Mouse (Mus musculus) 3134 (cell line): ENCODE results near the gene Foxj3.
"Not testable (repeated sequence)": the region's sequence is repeated elsewhere in the genome, so short reads cannot be mapped to it uniquely, and the experiment has no call there.

ENCODE experiments used
- DNase-seq: peaks from one replicate; pipeline ENCODE4 v3.0.0-alpha.2; 2011; ENCODE audit warnings: low spot score; ENCODE audit not compliant: insufficient read length; ENCODE audit errors: extremely low read depth

Foxj3 gene

DNA sequence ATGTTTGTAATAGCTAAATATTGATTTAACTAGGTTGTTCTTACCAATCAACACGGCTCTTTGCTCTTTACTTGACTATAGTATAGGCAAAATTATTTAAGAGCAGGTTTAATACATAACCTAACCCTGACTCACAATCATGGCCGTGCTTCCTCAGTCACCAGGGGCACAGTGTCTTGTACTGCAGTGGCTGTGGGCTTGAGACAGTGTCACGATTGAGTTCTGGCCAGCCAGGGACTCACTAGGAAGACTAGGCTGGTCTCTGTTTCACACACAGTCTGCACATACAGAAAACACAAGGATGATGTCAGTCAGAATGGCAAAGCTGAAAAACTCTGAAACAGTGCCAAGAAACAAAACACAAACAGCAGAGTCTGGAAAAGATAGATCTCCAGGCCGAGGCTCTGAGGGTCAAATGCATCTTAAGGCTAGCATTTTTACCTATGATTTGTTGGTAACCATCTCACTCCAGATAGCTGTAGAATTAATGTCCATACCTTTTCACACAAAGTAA is 29.6 kb downstream of the Foxj3 start:
- no peak for DNase-seq

DNA sequence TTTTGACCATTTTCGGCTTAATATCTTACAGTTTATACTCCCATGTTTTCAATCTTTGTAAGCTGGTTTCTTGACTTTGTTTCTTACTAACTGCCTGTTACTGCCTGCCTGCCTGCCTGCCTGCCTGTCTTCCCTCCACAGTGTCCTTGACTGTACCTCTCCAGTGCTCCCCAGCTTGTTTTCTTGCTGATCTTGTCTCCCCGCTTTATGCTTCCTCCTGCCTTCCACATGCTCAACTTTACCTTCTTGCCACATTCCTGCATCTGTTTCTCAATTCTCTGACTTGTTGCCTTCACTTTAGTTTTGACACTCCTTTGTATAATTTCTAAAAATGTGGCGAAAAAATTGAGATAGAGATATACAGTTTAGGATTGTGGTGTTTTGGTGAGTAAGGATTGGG is 35.9 kb downstream of the Foxj3 start:
- no peak for DNase-seq

DNA sequence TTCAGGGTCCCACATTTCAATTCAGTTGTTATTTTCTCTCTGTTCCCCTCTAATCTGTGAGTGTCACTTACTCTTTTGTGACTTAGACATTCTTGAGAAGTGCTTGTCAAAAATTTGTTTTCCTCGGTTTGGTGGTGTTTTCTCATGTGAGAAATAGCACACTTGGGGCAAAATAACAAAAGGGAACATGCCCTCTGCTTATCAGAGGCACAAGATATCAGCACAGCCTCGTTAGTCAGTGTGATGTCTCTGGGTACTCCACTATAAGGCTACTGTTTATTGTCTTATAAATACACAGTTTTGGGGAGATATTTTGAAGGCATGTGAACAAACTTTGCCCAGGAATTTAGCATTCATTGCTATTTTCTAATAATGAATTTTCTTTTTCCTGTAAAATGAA is 37.7 kb downstream of the Foxj3 start:
- DNase-seq = no peak

DNA sequence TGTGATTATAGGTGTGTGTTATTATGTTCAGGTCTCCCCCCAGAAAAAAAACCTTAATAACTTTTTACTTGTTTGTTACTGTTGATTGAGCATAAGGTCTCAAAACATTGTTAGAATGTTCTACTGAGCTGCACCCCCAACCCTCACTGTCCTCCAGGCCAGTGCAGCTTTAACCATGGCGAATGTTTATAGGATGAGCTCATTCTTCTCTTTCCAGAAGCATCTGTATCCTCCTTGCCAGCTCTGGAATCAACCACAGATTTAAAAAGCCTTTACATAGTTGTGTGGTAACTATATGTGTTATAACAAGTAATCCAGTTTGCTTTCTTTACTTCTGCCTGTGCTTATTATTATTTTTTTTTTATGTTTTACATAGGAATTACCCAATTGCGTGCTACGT is 38.7 kb downstream of the Foxj3 start:
- no peak for DNase-seq

DNA sequence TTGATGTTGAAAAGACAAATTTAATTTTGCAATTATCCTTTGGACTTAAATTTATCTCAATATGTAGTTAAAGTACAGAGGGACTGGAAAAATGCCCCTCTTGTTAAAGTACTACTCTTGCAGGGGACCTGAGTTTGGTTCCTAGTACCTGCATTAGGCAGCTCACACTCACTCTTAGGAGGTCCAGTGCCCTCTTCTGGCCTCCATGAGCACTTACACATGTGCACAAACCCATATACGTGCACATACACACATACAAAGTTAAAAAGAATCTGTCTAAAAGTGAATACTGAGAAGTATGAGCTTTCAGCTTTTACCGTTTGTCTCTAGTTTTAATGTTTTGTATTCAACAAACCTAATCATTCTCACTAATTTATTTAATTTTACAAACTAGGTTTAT is 51.2 kb downstream of the Foxj3 start:
- no peak for DNase-seq

DNA sequence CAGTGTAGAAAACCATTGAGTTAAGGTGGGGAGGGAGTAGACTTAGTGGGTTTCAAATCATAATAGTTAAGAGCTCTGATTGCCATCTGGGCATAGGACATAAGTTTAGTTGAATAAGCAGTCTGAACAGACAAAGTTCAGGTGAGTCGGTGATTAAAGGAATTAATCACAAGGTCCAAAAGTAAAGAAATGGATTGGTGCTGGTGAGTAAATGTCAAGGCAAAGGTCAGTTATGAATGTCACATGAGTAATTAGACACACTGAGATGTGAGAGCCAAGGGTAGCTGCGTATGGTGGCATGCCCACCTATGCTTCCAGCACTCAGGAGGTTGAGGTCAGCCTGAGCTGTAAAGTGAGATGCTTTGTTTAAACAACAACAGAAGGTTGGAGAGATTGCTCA is 52.6 kb downstream of the Foxj3 start:
- DNase-seq = no peak

DNA sequence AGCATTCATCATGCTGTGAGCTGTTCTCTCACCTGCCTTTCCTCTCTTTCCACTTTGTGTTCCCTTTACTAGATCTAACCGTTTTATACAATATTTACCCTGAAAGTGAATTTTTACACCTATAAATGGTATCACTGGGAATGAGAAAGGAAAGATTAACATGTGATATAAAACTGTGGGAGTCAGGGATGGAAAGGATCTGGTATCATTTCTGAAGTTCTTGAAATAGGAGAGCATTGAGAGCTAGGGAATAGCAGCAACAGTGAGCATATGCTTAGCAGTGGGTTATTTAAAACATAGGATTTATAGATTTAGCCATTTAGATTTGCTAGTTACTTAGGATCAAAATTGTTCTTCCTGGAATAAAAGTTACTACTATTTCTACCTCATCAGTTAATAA is 53.2 kb downstream of the Foxj3 start:
- no peak for DNase-seq

DNA sequence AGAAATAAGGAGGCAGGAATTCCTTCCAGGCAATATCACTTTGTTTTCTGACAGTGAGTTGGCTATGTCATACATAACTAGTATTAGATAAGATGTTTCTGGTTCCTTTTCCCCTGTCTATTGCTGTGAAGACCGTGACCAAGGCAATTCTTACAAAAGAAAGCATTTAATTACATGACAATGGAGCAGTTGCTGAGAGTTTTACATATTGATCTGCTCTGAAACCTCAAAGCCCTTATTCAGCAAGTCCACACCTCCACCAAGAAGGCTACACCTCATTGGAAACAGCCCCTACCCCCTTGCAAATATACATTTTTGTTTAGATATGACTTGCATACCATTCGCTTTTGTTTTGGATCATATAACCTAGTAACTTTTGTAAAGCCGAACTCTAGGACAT is 55.7 kb downstream of the Foxj3 start:
- DNase-seq = no peak

DNA sequence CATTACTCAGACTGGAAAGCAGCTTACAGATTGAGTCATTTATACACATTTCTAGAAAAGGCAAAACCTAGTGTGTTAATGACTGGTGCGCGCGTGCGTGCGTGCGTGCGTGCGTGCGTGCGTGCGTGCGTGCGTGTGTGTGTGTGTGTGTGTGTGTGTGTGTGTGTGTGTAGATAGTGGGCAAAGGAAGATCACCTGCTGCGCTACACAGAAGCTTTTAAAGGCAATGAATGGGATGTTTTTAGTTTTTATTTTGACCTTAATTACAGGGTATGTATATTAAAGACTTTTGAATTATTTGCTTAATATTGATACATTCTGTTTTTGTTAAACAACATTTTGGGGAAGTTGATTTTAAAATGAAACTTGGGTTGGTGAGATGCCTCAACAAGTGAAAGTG is 57.5 kb downstream of the Foxj3 start:
- DNase-seq = no peak

DNA sequence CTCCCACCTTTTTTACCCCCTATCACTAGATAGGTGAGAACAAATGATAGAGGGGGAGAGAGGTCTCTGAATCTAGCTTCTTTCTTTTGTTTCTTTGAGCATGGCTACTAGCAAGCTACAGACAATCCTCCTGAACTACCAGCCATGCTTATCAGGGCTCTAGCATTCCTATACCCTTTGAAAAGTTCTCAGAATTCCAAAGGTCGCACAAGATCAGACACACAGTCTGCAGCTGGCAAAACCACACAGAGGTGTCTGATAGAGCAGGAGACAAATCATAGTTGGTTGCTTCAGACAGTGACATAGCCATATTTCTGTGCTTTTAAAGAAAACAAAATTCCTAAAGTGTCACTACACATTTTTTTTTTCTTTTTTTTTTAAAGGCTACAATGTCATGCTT is 62.8 kb downstream of the Foxj3 start:
- no peak for DNase-seq

DNA sequence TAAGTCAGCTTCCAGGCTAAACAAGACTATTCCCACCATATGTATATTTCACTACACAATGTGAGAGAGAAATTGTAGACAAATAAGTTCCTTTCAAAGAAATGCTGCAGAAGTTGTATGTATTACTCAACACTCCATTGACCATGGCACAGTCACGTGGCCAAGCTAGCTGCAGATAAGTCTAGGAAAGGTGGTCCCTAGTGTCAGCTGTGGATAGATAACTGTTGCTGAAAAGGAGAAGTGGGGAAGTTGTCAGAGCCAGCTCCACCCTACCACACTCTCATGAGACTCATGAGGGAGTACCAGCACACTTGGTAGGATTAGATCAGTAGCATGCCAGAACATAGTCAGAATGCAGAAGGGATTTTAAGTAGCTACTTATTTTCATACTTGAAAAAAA is 72.7 kb downstream of the Foxj3 start:
- no peak for DNase-seq

DNA sequence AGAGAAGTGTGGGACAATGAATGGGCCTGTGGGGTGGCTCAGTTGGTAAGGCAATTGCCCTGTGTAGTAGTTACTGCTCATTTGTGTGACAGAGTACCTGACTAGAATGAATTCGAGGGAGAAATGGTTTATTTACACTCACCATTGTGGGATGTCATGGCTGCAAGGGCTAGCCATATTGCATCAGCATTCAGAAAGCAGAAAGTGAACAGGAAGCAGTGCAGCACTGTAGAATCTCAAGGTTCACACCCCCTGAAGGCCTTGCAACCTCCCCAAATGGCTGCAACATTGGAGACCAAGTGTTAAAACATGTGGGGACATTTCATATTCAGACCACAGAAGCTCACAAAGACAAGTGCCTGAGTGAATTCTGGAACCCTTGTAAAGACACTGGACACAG is 77.3 kb downstream of the Foxj3 start:
- DNase-seq = no peak

DNA sequence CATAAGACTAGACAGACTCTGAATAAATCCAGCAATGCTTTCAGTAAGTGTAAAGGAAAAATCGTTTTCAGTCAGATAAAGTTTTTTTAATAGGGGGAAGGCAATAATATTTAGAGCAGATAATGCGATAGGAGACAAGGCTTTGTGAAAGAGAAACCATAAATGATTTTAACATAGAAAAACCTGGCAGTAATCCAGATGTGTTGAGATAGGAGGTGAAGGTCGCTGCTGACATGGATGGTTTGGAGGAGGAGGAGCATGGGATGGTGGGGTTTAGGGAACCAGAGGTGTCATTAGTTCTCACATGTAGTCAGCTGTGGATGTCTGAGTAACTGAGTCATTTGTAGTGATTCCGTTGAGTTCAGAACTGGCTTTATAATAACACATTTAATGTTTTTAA is 77.9 kb downstream of the Foxj3 start:
- DNase-seq = no peak

DNA sequence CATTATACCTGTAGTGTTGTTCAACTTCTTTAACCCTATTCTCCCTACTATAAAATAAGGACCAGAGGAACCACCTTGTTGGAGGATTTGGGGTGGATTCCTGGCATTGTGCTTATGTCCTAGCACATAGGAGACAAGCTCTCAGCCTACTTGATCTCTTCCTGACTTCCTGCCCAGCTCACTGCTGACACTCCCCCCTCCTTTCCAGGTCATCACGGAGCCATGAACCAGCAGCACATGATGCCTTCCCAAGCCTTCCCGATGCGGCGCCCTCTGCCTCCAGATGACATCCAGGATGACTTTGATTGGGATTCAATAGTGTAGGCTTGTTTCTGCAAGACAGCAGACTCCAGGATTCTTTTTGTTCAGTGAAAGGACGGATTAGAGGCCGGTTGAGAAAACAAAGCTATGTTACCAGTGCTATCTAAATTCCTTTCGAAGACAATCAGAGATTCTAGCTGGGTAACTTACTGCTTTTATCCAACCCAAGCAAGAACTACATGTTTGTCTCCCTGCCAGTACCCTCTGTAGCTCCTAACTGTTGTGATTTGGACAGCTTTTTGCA is 89.4 kb downstream of the Foxj3 start:
- DNase-seq = no peak

DNA sequence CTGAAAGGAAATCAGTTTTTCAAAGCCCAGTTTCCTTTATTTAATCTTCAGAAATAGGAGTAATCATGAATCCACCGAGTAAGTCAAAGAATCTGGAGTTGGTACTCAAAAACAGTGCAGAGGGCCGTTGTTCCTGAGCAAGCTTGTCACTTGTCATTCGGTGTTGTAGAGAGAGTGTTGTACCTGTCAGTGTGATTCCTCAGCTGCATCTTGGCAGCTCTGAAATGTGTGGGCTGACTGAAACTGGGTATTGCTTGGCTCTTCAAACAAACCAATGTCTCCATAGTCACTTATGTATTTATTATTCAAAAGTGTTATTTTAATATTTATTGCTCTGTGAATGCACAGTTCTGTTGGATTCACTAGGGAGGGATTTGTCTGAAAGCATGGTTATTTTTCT is 90.1 kb downstream of the Foxj3 start:
- DNase-seq = no peak

DNA sequence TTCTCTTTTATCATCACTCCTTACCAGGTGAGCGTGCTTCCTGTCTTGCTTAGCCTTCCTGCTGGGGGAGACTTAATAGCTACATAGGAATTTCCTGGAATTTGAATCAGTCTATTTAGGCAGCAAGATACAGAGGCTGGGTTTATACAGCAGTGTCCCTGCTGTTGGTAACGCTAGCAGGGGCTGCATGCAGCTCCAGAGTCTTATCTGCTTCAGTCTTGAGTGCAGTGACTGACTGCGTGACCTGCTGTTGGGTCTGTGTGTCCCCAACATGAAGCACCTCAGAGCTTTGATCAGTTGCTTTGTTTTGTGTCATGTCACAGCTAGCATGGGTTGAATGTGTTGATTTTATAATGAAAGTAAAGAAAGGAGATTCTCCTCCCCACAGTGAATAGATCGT is 90.5 kb downstream of the Foxj3 start:
- DNase-seq = no peak

DNA sequence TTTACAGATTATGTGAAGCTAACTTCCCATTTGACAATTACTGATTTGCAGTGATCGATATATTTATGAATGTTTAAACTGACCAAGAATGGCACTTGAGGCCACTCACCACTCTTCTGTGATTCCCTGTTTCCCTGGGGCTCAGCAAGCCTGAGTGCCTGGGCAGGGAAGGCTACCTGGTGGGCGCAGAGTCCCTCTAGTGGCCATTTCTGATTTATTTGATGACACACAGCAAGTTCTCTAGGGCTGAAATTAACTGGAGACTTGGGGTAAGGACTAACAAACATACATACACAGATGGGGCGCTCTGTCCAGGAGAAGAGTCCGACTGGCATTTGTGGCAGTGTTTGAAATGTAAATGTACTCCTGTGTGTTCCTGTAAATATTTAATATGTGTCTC is 91.6 kb downstream of the Foxj3 start:
- not testable (repeated sequence) for DNase-seq

DNA sequence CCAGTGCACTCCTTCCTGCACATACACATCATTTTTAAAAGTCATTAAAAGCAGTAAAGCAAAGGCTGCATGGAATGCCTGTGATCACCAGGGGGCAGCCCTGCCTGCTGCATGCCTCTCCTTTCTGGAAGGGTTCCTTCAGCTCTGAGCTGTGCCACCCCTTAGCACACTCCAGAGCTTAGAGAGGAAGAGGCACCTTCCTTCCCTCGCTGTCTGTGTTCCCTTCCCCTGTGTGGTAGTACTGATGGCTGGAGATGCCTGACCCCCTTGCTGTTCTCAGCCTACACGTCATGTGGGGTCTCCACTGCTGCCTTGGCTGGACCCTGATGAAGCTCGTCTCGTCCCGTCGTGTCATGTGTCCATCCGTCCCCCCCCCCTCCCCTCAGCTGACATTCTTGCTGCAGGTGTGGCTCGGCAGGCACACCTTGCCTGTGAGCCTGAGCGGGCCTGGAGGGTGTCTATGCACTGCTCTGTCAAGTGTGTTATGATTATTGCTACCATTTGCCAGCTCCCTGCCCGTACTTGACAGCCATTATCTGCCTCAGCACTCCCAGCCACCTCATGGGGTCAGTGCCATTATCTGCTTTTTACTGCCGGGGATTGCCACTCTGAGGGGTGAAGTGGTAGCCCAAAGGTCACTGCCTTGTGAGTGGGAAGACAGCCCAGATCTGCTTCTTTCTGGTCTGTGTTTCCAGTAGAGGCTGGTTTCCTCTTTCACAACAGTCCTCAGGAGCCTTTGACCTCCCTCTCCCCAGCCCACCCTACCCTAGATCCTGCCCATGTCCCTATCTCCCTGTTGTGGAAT is 94.5 kb downstream of the Foxj3 start:
- DNase-seq = no peak

DNA sequence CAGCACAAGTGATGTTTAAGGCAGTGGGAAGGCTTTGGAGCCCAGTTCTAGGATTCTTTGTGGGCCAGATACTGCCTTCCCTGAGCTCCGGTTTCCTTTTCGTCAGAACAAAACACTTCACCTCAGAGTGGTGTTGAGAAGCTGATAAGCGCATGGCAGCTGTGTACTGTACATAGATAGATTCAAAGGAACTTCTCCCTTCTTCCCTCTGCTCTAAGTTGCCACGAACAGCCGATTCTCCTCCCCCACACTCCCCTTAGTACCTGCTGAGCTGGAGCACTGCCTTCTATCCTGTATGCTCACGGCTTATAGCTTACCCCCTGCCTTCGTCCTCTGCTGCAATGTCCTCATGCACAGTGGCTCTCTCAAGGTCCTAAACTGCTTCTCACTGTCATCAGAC is 95.9 kb downstream of the Foxj3 start:
- DNase-seq = no peak

DNA sequence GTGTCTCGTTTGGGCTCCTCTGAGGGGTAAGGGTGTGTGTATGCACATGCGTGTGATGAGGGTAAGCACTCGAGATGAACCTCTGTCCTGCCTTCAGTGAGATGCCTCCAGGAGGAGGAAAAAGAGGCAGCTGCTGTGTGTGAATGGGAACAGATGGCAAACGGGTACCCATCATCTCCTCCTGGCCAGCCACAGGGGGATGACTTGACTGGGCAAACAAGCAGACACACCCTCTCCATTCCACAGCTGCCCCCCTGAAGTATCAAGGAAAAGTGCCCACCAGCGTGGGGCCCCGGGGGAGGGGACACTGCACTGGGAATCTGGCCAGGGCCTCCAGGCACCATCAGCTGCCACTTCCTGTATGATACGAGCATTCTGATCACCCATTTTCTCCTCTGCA is 96.5 kb downstream of the Foxj3 start:
- no peak for DNase-seq

DNA sequence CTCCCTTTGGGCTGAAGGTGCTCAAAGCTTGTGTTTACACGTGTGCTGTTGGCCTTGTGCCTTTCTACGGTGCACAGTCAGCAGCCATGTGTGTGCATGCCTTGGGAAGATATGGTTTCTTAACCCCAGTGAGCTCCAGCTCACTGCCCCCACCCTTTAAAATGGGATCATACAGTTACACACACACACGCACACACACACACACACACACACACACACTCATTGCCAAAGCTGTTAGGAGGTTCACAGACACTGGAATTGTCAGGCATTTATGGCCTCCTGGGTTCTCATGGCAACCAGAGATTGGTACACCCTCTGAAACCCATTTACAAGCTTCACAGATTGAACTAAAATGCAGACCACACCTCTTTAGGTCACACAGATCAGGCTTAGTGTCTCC is 97.1 kb downstream of the Foxj3 start:
- no peak for DNase-seq

DNA sequence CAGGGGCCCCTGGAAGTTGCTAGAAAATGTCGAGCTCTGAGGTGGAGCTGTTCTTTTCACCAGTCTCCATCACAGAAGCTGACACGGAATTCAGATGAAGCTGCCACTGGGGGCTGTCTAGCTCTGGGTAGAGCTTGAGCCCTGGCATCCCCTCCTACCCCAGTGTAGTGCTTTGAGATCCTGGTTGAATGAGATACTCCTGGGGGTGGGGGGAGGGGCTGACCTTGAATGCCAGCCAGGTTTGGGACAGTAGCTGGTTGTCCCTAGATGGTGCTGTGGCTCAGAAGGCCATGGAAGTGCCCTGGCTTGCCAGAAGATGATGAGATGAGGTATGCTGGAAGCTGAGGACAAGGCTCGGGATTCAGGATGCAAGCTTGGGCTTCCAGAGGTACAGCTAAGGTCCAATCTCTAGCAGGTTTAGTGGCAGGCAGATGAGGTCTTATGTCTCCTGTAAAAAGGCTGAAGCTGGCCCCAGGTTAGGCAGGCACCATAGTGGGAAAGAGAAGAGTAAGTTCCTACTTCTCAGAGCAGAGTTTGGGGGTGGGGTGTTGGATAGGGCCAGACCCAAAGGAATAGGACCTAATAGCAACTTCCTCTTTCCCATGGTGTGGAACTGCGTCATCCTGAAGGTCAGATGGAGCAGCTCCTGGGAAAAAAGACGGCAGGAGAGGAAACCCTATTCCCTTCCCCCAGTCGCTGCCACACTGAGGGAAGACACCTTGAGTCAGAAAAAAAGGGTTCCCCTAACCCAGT is 98.3 kb downstream of the Foxj3 start:
- DNase-seq = no peak
